Mouse (Mus musculus): ENCODE data around the gene C1qc. TPM values are rescaled to one million over a fixed set of nuclear protein-coding genes. Genes with fewer than 3 reads are reported as not detected.

C1qc gene
- 1.3 and 1.4 TPM in 2 replicates for total RNA-seq (2017)

DNA sequence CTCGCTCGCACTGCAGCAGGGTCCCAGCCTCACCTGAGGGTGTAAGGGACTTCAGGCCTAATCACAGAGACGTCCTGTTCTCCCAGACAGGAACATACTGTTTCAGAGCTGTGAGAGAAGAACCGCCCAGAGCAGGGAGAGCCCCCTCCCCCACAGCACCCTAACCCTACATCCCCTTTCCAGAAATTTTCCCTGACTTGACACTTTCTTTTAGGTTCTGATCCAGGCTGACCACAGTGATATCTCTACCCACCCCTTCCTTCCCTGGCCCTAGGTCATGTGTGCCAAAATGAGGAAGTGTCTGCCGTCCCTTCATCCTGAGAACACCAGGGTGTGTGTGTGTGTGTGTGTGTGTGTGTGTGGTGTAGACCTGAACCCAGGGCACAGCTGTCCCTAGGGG is at the start of gene C1qc:
Gene C1qc, minus strand, starts transcription at position 255 of the 400 bp plus-strand sequence.
- peak; percentile 29 to 37; a peak in 2 of 4 replicates for ATAC-seq (replicated peaks in 1 of 2; ENCODE audit: insufficient read depth in 1 of 2, low FRiP score in 2 of 2, low TSS enrichment in 1 of 2, low read depth in 1 of 2, poor library complexity in 2 of 2, severe bottlenecking in 2 of 2)

DNA sequence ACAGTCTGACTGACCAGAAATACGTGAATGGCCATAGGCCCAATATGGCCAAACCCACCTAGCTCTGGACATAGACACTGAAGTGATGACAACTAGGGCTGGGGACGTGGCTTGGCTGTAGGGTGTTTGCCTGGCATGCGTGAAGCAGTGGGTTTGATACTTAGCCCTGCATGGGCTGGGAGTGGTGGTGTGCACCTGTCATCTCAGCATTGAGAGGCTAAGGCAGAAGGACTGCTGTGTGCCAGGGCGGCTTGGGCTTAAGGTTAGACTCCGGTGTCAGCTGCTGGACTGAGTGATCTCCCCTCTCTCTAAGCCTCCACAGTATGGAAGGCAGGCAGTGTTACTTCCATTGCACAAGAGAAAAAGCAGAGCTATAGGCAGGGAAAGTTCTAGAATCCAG is 45.1 kb upstream of the C1qc start:
- no peak for ATAC-seq (replicated peaks in 1 of 2; ENCODE audit: insufficient read depth in 1 of 2, low FRiP score in 2 of 2, low TSS enrichment in 1 of 2, low read depth in 1 of 2, poor library complexity in 2 of 2, severe bottlenecking in 2 of 2)

DNA sequence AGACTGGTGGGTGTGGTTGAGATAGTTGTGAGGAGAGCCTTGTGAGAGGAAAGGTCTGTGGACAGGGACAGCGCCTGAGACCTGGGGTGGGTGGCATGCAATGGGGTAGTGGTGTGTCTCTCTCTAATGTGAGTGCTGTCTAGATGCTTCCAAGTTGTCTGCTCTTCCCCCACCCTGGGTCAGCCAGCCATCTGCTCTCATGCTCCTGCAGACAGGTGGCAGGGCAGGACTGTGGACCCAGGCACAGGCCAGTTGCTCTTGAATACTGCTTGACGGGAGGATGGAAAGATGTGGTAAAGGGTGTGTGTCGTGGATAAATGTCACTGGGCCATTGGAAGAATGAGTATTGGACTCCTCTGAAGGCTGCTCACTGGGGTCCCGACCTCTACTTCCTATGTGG is 44.5 kb upstream of the C1qc start:
- no peak for ATAC-seq (replicated peaks in 1 of 2; ENCODE audit: insufficient read depth in 1 of 2, low FRiP score in 2 of 2, low TSS enrichment in 1 of 2, low read depth in 1 of 2, poor library complexity in 2 of 2, severe bottlenecking in 2 of 2)

DNA sequence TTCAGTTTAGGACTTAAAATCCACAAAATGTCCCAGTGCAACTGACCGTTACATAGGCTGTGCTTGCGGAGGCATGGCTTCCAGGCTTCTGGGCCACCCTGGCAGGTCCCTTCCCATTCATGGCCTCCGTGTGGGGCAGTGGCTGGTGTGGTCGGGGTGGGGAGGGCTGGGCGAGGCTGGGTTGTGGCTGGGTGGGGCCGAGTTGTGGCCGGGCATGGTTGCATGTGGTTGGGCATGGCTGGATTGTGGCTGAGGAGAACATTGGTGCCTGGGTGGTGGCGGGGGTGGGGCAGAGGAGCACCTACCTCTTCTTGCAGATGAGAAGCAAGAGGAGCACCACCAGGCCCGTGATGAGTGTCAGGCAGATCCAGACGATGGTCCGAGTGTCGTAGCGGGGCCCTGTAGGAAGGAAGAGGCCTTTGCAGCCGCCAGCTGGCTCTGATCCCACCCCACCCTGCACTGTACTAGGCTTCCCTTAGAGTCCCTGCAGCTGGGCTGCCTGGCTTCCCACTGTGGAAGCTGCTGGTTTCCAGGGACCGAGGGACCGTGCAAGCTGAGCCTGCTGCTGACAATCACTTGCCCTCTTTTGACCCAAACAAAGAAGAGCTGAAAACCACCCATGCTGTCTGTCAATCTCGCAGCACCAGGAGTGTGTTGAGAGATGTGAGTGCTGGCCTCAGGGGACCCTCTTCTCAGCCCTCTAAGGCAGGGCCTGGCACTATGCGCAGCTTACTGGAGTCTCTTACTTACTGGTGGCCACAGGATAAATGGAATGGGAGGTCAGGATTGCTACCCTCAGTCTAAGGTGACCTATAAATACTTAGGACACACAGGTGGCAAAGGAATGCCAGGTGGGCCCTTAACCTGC is 42.1 kb upstream of the C1qc start:
- ATAC-seq (replicated peaks in 1 of 2; ENCODE audit: insufficient read depth in 1 of 2, low FRiP score in 2 of 2, low TSS enrichment in 1 of 2, low read depth in 1 of 2, poor library complexity in 2 of 2, severe bottlenecking in 2 of 2), result no peak

DNA sequence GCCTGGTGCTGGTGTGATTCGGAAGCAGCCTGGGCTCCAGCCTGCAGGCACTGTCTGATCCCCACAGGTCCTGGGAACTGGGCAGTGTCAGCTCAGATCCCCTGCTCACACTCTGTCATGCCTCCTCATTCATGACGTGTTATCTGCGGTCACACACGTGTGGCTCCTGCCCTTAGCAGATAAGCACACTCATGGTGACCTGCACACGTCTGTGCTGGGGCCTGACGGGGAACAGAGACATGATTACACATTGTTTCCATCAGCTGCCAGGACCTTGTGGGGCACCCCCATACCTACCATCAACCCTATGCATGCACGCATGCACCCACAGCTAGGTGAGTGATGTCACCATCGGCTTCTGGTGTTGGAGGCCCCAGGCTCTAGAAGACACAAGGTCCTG is 37.6 kb upstream of the C1qc start:
- no peak for ATAC-seq (replicated peaks in 1 of 2; ENCODE audit: insufficient read depth in 1 of 2, low FRiP score in 2 of 2, low TSS enrichment in 1 of 2, low read depth in 1 of 2, poor library complexity in 2 of 2, severe bottlenecking in 2 of 2)

DNA sequence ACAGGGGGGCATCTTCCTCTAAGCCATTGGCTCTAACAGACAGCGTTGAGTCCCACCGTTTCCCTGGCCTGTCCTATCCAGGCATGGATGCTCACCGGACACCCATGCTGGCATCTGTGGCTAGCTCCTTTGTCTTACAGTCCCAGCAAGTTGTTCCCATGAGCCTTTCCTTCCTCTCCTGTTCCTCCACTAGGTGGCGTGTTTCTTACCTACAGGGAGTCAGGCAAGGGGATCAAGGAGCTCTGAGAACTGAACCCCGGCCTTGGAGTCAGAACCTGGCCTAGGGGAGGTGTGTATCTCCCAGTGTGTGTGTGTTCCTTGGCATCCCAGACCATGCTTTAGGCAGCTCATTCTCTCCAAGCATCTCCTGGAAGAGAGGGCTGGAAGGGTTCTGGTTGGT is 36.1 kb upstream of the C1qc start:
- no peak for ATAC-seq (replicated peaks in 1 of 2; ENCODE audit: insufficient read depth in 1 of 2, low FRiP score in 2 of 2, low TSS enrichment in 1 of 2, low read depth in 1 of 2, poor library complexity in 2 of 2, severe bottlenecking in 2 of 2)

DNA sequence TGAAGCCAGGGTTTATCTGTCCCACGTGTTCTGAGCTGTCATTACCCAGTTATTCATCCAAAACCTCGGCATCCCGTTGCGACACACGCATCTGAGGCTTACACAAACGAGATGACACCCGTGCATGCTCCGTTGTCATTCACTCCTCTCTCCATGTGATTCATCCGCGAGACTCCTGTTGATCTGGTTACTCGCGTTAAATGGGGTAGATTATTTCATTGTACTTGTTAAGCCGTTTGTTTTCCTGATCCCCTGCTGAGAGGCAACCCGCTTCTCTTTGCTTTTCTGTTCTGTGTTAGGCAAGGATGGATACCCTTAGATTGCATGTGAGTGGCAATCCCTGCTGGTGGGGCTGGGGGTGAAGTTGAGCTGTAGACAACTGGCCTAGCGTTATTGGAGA is 32.9 kb upstream of the C1qc start:
- no peak for ATAC-seq (replicated peaks in 1 of 2; ENCODE audit: insufficient read depth in 1 of 2, low FRiP score in 2 of 2, low TSS enrichment in 1 of 2, low read depth in 1 of 2, poor library complexity in 2 of 2, severe bottlenecking in 2 of 2)

DNA sequence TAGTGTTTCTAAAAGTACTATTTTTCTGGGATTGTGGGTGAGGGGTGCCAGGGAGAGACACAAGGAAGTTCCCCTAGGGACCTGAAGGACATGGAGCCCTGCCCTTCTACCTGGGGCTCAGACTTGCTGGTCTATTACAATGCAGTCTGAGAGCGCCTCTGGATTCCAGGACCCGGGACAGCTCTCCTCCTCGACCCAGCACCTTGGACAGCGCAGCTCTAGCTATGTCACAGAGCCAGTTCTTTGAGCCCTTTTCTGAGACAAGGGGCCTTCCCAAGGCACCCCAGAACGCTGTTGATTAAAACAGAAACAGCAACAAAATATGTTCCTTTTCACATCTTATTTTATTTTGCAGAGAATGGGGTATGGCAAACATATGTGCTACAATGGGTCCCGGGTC is 31.7 kb upstream of the C1qc start:
- peak; percentile 78 to 85 for ATAC-seq (replicated peaks in 1 of 2; ENCODE audit: insufficient read depth in 1 of 2, low FRiP score in 2 of 2, low TSS enrichment in 1 of 2, low read depth in 1 of 2, poor library complexity in 2 of 2, severe bottlenecking in 2 of 2)

DNA sequence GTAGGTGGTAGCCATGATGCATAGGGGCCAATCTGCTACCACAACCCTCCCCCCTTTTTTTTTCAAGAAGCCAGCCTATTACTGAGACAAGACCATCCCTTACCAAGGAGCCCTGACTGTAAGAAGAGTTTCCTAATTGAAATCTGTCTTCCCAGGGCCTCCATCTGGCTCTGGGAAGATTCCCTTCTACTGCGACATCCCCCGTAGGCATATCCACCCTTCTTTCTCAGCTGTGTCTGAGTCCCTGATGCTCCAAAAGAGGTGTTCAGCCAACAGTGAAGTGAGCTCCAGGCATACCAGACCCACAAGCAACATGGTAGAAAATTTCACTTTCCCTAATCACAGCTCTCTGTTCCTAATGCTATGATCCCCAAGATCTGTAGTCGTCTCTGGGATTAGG is 26.7 kb upstream of the C1qc start:
- no peak for ATAC-seq (replicated peaks in 1 of 2; ENCODE audit: insufficient read depth in 1 of 2, low FRiP score in 2 of 2, low TSS enrichment in 1 of 2, low read depth in 1 of 2, poor library complexity in 2 of 2, severe bottlenecking in 2 of 2)

DNA sequence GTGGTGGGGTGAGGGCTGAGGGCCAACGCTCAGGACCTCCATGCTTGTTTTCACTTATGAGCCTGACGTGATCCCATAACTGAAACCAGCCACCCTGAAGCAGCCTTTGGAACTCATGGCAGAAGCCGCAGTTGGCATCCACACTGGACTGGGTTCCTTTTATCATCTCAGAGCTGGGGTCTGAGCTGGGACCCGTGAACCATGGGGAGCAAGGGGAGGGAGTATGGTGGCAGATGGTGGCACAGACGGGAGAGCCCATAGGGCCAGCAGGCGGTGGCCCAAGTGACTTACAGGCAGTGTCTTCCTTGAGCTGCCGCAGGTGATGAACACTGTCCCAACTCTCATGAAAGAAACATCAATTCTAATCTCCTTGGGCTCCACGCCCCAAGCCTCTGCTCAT is 26.0 kb upstream of the C1qc start:
- no peak for ATAC-seq (replicated peaks in 1 of 2; ENCODE audit: insufficient read depth in 1 of 2, low FRiP score in 2 of 2, low TSS enrichment in 1 of 2, low read depth in 1 of 2, poor library complexity in 2 of 2, severe bottlenecking in 2 of 2)

DNA sequence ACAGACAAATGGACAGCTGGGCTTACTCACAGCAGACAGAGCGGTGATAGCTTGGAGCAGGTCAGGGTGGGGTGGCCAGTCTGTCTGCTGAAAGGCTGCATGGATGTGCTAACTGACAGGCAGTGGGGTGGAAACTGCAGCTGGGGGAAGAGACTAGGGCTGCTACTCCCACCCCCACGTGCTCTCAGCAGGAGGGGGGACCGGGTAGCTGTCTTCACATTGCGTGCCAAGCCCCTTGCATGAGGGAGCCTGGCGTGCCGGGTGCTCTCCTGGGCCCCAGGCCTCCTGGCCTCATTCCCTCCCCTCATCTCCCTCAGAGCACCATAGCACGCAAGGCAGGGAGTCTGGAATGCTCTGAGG is 24.3 kb upstream of the C1qc start:
- ATAC-seq (replicated peaks in 1 of 2; ENCODE audit: insufficient read depth in 1 of 2, low FRiP score in 2 of 2, low TSS enrichment in 1 of 2, low read depth in 1 of 2, poor library complexity in 2 of 2, severe bottlenecking in 2 of 2), result no peak

DNA sequence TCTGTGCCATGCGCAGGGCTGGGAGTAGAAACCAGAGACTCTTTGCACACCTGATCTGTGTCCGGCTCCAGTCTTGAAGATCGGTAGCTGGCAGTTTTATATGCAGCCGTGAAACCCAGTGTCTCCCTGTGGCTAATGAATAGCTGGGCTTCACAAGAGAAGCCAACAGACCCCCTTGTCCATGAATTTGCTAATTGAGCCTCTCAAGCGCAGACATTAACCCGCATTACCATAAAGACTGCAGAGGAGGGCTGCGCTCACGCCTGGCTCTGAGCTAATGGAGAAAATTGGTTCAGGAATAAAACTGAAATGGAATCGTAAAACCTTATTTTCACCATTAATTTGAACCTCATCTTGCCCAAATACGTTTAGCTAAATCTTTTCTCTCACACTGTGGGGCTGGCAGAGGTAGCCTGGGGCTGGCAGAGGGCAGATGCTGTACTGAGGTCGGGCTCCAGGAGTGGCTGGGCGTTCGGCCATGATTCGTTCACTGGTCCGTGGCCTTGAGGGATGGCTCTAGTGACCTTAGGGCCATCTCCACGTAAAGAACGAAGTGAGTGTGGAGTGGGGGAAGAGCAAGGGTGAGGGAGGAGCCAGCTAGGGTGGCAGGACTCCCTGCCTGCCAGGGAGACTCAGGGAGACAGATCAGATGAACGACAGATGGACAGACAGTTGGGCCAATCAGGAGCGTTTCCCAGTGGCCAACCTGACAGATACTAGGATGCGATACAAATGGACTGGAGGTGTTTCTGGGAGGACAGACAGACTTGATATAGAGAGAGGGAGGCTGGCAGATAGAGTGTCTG is 23.7 kb upstream of the C1qc start:
- ATAC-seq (replicated peaks in 1 of 2; ENCODE audit: insufficient read depth in 1 of 2, low FRiP score in 2 of 2, low TSS enrichment in 1 of 2, low read depth in 1 of 2, poor library complexity in 2 of 2, severe bottlenecking in 2 of 2), result no peak

DNA sequence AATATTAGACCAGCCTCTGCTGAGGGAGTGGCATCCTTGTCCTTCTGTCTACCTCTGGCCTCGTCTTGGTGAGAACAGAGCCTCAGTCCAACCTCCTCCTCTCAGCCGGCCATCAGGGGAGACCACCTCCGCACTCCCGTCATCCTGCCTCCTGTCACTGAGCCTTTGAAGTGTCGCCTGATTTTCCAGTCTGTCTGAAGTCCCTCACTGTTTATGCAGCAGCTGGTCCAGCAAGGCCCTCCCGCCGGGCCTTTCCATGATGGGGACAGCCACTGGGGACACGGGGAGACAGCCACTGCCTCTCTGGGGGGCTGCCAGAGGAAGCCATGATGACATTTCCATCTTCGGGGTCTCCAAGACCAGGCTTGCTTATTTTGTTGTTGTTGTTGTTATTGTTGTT is 20.0 kb upstream of the C1qc start:
- no peak for ATAC-seq (replicated peaks in 1 of 2; ENCODE audit: insufficient read depth in 1 of 2, low FRiP score in 2 of 2, low TSS enrichment in 1 of 2, low read depth in 1 of 2, poor library complexity in 2 of 2, severe bottlenecking in 2 of 2)

DNA sequence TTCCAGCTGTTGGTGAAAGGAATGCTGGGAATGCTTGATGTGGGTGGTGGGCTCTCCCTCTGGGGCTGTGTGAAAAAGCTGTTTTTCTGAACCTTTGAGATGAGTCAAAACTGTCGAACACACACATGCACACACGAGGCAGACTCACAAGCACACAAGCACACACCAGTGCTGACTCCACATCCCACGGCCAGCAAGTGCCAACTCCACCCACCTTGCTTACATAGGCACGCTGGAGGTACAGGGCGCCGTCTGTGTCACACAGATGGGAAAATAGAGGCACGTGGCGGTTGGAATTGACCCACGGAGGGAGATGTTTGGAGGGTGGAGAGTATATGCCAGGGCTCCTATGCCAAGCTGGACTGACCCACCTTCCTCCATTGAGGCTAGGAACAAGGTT is 18.9 kb upstream of the C1qc start:
- ATAC-seq (replicated peaks in 1 of 2; ENCODE audit: insufficient read depth in 1 of 2, low FRiP score in 2 of 2, low TSS enrichment in 1 of 2, low read depth in 1 of 2, poor library complexity in 2 of 2, severe bottlenecking in 2 of 2), result no peak

DNA sequence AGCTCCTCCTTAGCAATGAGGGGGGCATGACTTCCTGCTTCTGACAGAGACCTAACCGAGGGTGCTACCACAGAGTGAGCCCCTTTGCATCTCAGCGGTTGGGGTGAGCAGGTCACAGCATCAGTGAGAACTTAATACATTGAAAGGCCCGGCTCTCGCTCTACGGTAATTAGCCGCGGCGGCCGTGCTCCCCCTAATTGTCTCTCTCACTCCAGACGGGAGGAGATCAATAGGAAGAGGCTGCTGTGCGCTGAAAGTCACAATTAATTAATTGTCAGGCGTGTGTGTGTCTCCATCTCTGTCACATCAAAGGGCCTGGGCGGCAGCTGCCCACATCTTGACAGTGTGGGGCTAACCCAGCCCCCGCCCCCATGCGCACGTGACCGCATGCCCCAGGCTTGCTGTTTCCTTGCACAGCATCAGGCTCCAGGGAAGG is 18.4 kb upstream of the C1qc start:
- no peak for ATAC-seq (replicated peaks in 1 of 2; ENCODE audit: insufficient read depth in 1 of 2, low FRiP score in 2 of 2, low TSS enrichment in 1 of 2, low read depth in 1 of 2, poor library complexity in 2 of 2, severe bottlenecking in 2 of 2)

DNA sequence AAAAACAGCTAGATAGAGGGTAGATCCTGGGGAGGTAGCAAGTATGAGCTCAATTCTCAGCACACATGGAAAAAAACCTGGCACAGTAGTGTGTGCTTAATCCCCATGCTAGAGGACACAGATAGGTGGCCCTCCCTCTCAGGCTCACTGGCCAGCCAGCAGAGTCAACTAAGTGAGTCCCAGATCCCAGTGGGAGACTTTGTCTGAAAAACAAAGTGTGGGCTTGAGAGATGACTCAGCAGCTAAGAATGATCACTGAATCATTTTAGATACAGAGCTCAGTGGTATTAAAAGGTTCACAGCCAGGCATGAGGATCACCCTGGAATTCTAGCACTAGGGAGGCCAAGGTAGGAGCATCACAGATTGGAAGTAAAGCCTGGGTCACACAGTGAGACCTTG is 14.9 kb upstream of the C1qc start:
- no peak for ATAC-seq (replicated peaks in 1 of 2; ENCODE audit: insufficient read depth in 1 of 2, low FRiP score in 2 of 2, low TSS enrichment in 1 of 2, low read depth in 1 of 2, poor library complexity in 2 of 2, severe bottlenecking in 2 of 2)

DNA sequence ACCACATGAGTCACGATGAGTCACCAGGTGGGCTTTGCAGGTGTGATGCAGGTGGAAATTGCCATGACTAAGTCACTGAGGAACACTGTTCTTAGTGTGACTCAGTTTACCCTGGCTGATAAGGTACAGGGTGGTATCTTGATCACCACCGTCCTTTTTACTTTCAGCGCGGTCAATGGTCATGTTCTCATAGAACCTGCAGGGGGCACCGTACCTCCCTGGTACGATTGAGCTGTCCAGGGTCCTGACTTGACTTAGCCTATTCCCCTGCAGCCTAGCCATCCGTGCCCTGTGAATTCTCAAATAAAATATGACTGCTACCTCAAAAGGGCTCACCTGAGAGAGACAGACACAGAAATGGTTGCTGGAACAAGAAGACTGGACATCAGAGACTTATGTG is 14.2 kb upstream of the C1qc start:
- ATAC-seq (replicated peaks in 1 of 2; ENCODE audit: insufficient read depth in 1 of 2, low FRiP score in 2 of 2, low TSS enrichment in 1 of 2, low read depth in 1 of 2, poor library complexity in 2 of 2, severe bottlenecking in 2 of 2), result peak; percentile 70 to 78

DNA sequence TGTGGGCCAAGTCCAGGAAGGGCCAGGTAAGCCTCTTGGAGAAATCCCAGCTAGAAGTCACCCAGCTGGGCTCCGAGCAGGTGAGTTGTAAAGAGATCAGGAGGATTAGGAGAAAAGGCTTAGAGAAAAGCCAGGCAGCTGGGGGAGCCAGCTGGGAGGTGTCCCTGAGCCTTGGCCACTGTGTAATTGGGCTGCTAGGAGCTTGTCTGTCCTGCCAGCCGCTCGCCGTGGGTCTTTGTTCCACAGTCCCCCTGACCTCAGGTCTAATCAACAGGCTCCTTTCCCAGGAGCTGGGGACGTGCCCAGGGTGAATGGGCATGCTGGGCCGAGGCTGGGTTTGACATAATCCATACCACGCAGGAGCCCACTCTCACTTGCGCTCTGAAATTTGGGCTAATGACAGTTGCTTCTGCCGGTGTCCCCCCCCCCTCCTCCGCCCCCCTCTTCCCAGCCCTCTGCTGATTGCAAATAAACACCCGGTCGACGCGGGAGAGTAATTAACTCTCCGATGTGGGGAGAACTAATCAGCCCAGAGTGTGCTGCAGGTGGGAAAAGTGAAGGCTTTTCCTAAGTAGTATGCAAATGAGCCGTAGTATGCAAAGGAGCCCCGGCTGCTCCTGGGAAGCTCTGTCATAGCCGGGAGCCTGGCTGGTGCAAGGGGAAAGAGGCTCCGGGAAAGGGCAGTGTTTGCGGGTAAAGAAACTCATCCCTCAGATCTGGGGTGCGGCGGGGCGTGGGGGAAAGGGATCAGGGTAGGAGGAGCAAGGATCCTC is 12.1 kb upstream of the C1qc start:
- ATAC-seq (replicated peaks in 1 of 2; ENCODE audit: insufficient read depth in 1 of 2, low FRiP score in 2 of 2, low TSS enrichment in 1 of 2, low read depth in 1 of 2, poor library complexity in 2 of 2, severe bottlenecking in 2 of 2), result no peak

Data from hematopoietic stem cell, adult 5-6 weeks (primary cell).